Mouse (Mus musculus) layer of hippocampus, adult 11-12 months (tissue): ENCODE results near the gene Tdgf1.

Source experiments
- DNase-seq: peaks from one replicate; pipeline ENCODE4 v3.0.0; 2022; ENCODE audit warnings: low spot score

Gene Tdgf1

GRCm38 (mm10) chr9:110914631-110915236 is 31.2 kb downstream of the Tdgf1 start:
- no peak for DNase-seq

- no peak for DNase-seq
These were observed 36.5 kb downstream of the Tdgf1 start for GRCm38 (mm10) chr9:110909371-110909967.

GRCm38 (mm10) chr9:110908631-110909016 is 37.3 kb downstream of the Tdgf1 start:
- DNase-seq: no peak

- no peak for DNase-seq
These were observed 37.9 kb downstream of the Tdgf1 start for GRCm38 (mm10) chr9:110907838-110908630.

- DNase-seq: no peak
These were observed 38.6 kb downstream of the Tdgf1 start for GRCm38 (mm10) chr9:110907201-110907837.

- no peak for DNase-seq
These were observed 43.7 kb downstream of the Tdgf1 start for GRCm38 (mm10) chr9:110902271-110902670.

GRCm38 (mm10) chr9:110901204-110901603 is 44.8 kb downstream of the Tdgf1 start:
- DNase-seq: no peak

- no peak for DNase-seq
These were observed 46.4 kb downstream of the Tdgf1 start for GRCm38 (mm10) chr9:110899451-110900008.

GRCm38 (mm10) chr9:110896595-110896994 is 49.4 kb downstream of the Tdgf1 start:
- DNase-seq: no peak

- DNase-seq: no peak
These were observed 50.0 kb downstream of the Tdgf1 start for GRCm38 (mm10) chr9:110895994-110896393.

- DNase-seq: no peak
These were observed 50.5 kb downstream of the Tdgf1 start for GRCm38 (mm10) chr9:110895507-110895906.

- no peak for DNase-seq
These were observed 52.5 kb downstream of the Tdgf1 start for GRCm38 (mm10) chr9:110893429-110893828.

- DNase-seq: no peak
These were observed 53.4 kb downstream of the Tdgf1 start for GRCm38 (mm10) chr9:110892552-110892951.

- DNase-seq: no peak
These were observed 54.7 kb downstream of the Tdgf1 start for GRCm38 (mm10) chr9:110891077-110891828.

GRCm38 (mm10) chr9:110890026-110890783 is 55.8 kb downstream of the Tdgf1 start:
- no peak for DNase-seq
